Mouse (Mus musculus) frontal cortex, adult (tissue): ENCODE measurements at regions not wholly inside any gene's neighbourhood (a gene's known extent, or its start where the extent isn't known, plus 50 kb on each side); places are given as distances from the start of the nearest gene placed in this dataset.

Experiments used
- ATAC-seq: cut with Nextera tagmentation; 2 replicates; pipeline ENCODE4 v1.9.2; 2017; ENCODE audit warnings: mild to moderate bottlenecking, moderate library complexity, mixed read lengths; ENCODE audit not compliant: low TSS enrichment

- ATAC-seq, result peak; percentile 72
Observed at GRCm38 (mm10) chr7:72362690-72363089, 56.3 kb upstream of the Mctp2 start.

- no peak for ATAC-seq
Observed at GRCm38 (mm10) chr7:72391323-72391722, 84.9 kb upstream of the Mctp2 start.

- ATAC-seq, result peak; percentile 57; the same call in 1 of the 2 replicates
Observed at GRCm38 (mm10) chr7:72400056-72400455, 93.6 kb upstream of the Mctp2 start.

- ATAC-seq, result no peak
Observed at GRCm38 (mm10) chr7:72406131-72406530, 99.7 kb upstream of the Mctp2 start.

GRCm38 (mm10) chr7:72408409-72408986 is 102.1 kb upstream of the Mctp2 start:
- ATAC-seq, result no peak

GRCm38 (mm10) chr7:72438552-72438951 is 132.1 kb upstream of the Mctp2 start:
- no peak for ATAC-seq

GRCm38 (mm10) chr7:72442001-72442400 is 135.6 kb upstream of the Mctp2 start:
- ATAC-seq, result 0 out of 2 replicates have a peak, but pooled peaks have one; percentile 34

GRCm38 (mm10) chr7:72444016-72444415 is 137.6 kb upstream of the Mctp2 start:
- ATAC-seq, result no peak

- ATAC-seq, result no peak
Observed at GRCm38 (mm10) chr7:72444792-72445191, 138.4 kb upstream of the Mctp2 start.

GRCm38 (mm10) chr7:72446911-72447310 is 140.5 kb upstream of the Mctp2 start:
- no peak for ATAC-seq

- no peak for ATAC-seq
Observed at GRCm38 (mm10) chr7:72462978-72463377, 156.6 kb upstream of the Mctp2 start.

- ATAC-seq, result no peak
Observed at GRCm38 (mm10) chr7:72464658-72465057, 158.2 kb upstream of the Mctp2 start.

GRCm38 (mm10) chr7:72469691-72470090 is 163.3 kb upstream of the Mctp2 start:
- no peak for ATAC-seq

- ATAC-seq, result no peak
Observed at GRCm38 (mm10) chr7:72474751-72475150, 168.3 kb upstream of the Mctp2 start.

GRCm38 (mm10) chr7:72478936-72479335 is 172.5 kb upstream of the Mctp2 start:
- ATAC-seq, result no peak

GRCm38 (mm10) chr7:72481275-72481674 is 174.9 kb upstream of the Mctp2 start:
- ATAC-seq, result no peak

- ATAC-seq, result no peak
Observed at GRCm38 (mm10) chr7:72490161-72490560, 183.8 kb upstream of the Mctp2 start.

- ATAC-seq, result no peak
Observed at GRCm38 (mm10) chr7:72493292-72493691, 186.9 kb upstream of the Mctp2 start.

GRCm38 (mm10) chr7:72496933-72497631 is 190.7 kb upstream of the Mctp2 start:
- no peak for ATAC-seq

- no peak for ATAC-seq
Observed at GRCm38 (mm10) chr7:72498562-72499230, 192.3 kb upstream of the Mctp2 start.

GRCm38 (mm10) chr7:72499788-72500187 is 193.4 kb upstream of the Mctp2 start:
- ATAC-seq, result no peak

- ATAC-seq, result no peak
Observed at GRCm38 (mm10) chr7:72500190-72500589, 193.8 kb upstream of the Mctp2 start.

GRCm38 (mm10) chr7:72500996-72501395 is 194.6 kb upstream of the Mctp2 start:
- ATAC-seq, result no peak
